Mouse (Mus musculus): ENCODE data around the gene Gatm.

DNA sequence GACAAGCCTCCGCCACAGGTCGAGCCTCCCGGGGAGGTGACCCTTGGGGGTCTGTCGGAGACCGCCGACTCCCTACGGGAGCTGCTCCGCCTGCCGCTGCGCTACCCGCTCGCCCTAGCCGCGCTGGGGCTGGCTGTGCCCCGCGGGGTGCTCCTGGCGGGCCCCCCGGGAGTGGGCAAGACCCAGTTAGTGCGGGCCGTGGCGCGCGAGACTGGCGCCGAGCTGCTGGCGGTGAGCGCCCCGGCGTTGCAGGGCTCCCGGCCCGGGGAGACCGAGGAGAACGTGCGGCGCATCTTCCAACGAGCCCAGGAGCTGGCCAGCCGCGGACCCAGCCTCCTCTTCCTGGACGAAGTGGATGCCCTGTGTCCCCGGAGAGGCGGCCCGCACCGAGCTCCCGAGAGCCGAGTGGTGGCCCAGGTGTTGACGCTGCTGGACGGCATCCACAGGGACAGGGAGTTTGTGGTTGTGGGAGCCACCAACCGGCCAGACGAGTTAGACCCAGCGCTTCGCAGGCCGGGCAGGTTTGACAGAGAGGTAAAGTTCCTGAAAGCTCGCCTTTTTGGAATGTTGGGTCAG, 20.2 kb upstream of the Gatm start:
- TF ChIP-seq TAL1 (IDR thresholded peaks at IDR 0.05; ENCODE audit: low read length) = no peak
- TF ChIP-seq GATA1 (IDR thresholded peaks at IDR 0.05; ENCODE audit: low read length) = no peak

All from erythroblast, embryonic 14.5 days (primary cell).